In the genomic region with DNA sequence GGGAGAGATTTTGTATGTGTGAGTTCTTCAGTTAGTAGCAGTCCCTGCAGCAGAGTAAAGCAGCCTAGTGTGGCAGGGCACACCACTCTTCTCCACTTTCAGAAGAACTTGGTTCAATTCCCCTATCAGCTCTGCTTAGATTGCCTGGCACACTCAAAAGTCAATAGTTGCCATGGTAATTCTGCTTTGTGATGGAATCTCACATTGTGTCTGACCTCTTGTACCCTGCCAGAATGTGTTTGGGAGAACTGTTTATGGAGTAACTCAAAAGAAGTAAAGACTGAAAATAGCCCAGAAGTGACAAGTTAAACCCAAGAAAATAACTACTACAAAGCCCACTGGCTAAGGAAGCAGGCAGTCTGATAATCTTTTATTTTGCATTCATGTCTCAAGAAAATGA, we compare ENCODE assay signal across 24 mouse cellular contexts.
DNase-seq lines count a peak whose midpoint lies in the region; ATAC-seq and TF ChIP-seq lines count a peak whose summit lies in the region.
"Had no signal": no experiment of that assay in that cellular context is flagged by ENCODE, and none has a peak within 500 bp of the region (broad histone marks: within the 10 kb centered on the region; RNA-seq: fewer than 3 reads in every experiment).

No protein-coding gene starts in this region.

- H3K27me3 ChIP-seq in heart, postnatal 0 days (ENCODE audit: control insufficient read depth, insufficient read depth, low read length), result no peaks in the 10 kb centered on the region
- no peaks in the 10 kb centered on the region for H3K27me3 ChIP-seq in lung, embryonic 14.5 days (ENCODE audit: insufficient read depth, low read length)
- H3K27me3 ChIP-seq: heart, embryonic 12.5 days; heart, embryonic 15.5 days had no signal

- H3K4me3 ChIP-seq in heart, postnatal 0 days (ENCODE audit: low read depth, low read length), result no peak overlapping the region
- no peak overlapping the region for H3K4me3 ChIP-seq in lung, embryonic 14.5 days (ENCODE audit: low read depth, low read length)
- H3K4me3 ChIP-seq: gastrocnemius, adult 2 months; heart, embryonic 12.5 days; heart, embryonic 15.5 days had no signal

- H3K27ac ChIP-seq in heart, postnatal 0 days (ENCODE audit: low read depth), result peak overlapping the region; percentile 28; the same call in 1 of the 2 replicates
- no peak overlapping the region for H3K27ac ChIP-seq in lung, embryonic 14.5 days (ENCODE audit: low read depth)
- H3K27ac ChIP-seq: gastrocnemius, adult 2 months; heart, embryonic 15.5 days; hindbrain, embryonic 14.5 days had no signal

- no peak for ATAC-seq in heart, postnatal 0 days (ENCODE audit: insufficient read depth, low read depth)
- no peak for ATAC-seq in lung, embryonic 14.5 days (ENCODE audit: insufficient read depth)
- ATAC-seq: activated CD4-positive, CD25-positive, alpha-beta regulatory T cell, adult 4 months; forebrain, embryonic 14.5 days; forebrain, postnatal 0 days had no signal

- H3K4me1 ChIP-seq in heart, postnatal 0 days (ENCODE audit: control insufficient read depth, insufficient read depth), result peaks cover 45% of the 10 kb centered on the region
- no peaks in the 10 kb centered on the region; the same call in 1 of the 2 replicates for H3K4me1 ChIP-seq in lung, embryonic 14.5 days (ENCODE audit: insufficient read depth)

- no peak overlapping the region for H3K9ac ChIP-seq in heart, postnatal 0 days (replicated peaks; ENCODE audit: low read depth, low read length)
- H3K9ac ChIP-seq in lung, embryonic 14.5 days, result no peak overlapping the region
- H3K9ac ChIP-seq: forebrain, postnatal 0 days; heart, embryonic 12.5 days; heart, embryonic 15.5 days; hindbrain, embryonic 14.5 days had no signal

- no peaks in the 10 kb centered on the region for H3K9me3 ChIP-seq in heart, postnatal 0 days (replicated peaks; ENCODE audit: control insufficient read depth, low read length)
- H3K9me3 ChIP-seq in lung, embryonic 14.5 days (ENCODE audit: low read depth, low read length), result no peaks in the 10 kb centered on the region
- H3K9me3 ChIP-seq: heart, embryonic 12.5 days; heart, embryonic 15.5 days had no signal

- no peak for DNase-seq in heart, postnatal 0 days (ENCODE audit: low spot score)
- no peak for DNase-seq in heart, adult 11 months
- DNase-seq in lung, embryonic 14.5 days, result peak; percentile 54
- DNase-seq in lung, postnatal 25 days (ENCODE audit: low spot score), result no peak
- peak; percentile 59 for DNase-seq in lung, postnatal 10 days
- DNase-seq in lung, adult 18-20 months, result no peak
- peak; percentile 26 for DNase-seq in adipocyte (ENCODE audit: low spot score)
- DNase-seq in layer of hippocampus, adult 9-10 months (ENCODE audit: low spot score), result no peak
- DNase-seq: adrenal gland, postnatal 10 days; adrenal gland, postnatal 36 days; cerebellum, adult 18-20 months; cerebellum, adult 9-10 months; cerebellum, postnatal 14 days; forebrain, postnatal 0 days; gastrocnemius, adult 2 months; gastrocnemius, postnatal 14 days; heart, adult 18-20 months; heart, postnatal 14 days; heart, postnatal 4 days had no signal

- no peak for TF ChIP-seq CTCF in heart, postnatal 0 days (IDR thresholded peaks at IDR 0.05; ENCODE audit: low read depth)
- TF ChIP-seq CTCF in lung, embryonic 14.5 days (IDR thresholded peaks at IDR 0.05; ENCODE audit: low read depth), result no peak

- H3K36me3 ChIP-seq in heart, postnatal 0 days (replicated peaks; ENCODE audit: control insufficient read depth, insufficient read depth, low read length), result no peaks in the 10 kb centered on the region
- no peaks in the 10 kb centered on the region for H3K36me3 ChIP-seq in lung, embryonic 14.5 days (ENCODE audit: insufficient read depth)
- H3K36me3 ChIP-seq: heart, embryonic 12.5 days; heart, embryonic 15.5 days had no signal

- TF ChIP-seq EP300 in heart, postnatal 0 days (IDR thresholded peaks at IDR 0.05; ENCODE audit: low read depth), result no peak

- H3K4me2 ChIP-seq in heart, postnatal 0 days (ENCODE audit: low read depth, low read length), result no peak overlapping the region
- H3K4me2 ChIP-seq in lung, embryonic 14.5 days, result no peak overlapping the region
- H3K4me2 ChIP-seq: heart, embryonic 12.5 days; heart, embryonic 15.5 days; hindbrain, embryonic 14.5 days had no signal

Comparison
In these comparisons a context has a peak if more than half of its experiments do, and no peak if none do; other contexts are left out.
1. DNase-seq: peak in lung, embryonic 14.5 days (single experiment), lung, postnatal 10 days (single experiment) and adipocyte (single experiment); none in heart, postnatal 0 days (single experiment), heart, adult 11 months (single experiment), lung, postnatal 25 days (single experiment), lung, adult 18-20 months (0 of 2) and layer of hippocampus, adult 9-10 months (single experiment).